In the genomic region with DNA sequence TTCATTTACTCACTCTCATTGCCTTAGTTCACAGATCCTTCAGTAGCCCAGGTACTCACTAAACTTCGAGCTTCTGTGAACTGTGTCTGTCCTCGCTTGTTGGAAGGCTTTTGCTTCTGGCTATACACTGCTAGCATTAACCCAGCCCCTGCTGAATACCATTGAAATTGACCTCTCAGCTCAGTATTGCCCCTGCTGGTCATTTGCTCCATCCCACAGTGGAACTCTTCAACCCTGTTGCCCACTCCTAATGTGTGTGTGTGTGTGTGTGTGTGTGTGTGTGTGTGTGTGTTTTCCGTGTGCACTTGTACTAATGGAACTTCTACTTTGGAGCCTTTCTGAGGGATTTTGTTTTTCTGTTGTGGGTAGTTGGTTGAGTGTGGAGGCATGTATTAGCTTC, we compare ENCODE assay signal across 22 mouse cellular contexts. TPM values are rescaled to one million over a fixed set of nuclear protein-coding genes. Genes with fewer than 3 reads are reported as not detected.
DNase-seq lines count a peak whose midpoint lies in the region; ATAC-seq and TF ChIP-seq lines count a peak whose summit lies in the region.
"Had no signal": no experiment of that assay in that cellular context is flagged by ENCODE, and none has a peak within 500 bp of the region (broad histone marks: within the 10 kb centered on the region; RNA-seq: fewer than 3 reads in every experiment).

No protein-coding gene starts in this region.

- peaks cover 9% of the 10 kb centered on the region for H3K4me1 ChIP-seq in forebrain, postnatal 0 days (ENCODE audit: insufficient read depth)
- H3K4me1 ChIP-seq in forebrain, embryonic 12.5 days, result peaks cover 14% of the 10 kb centered on the region

- CTCF ChIA-PET in Patski (lab: Charles Lee), result interaction anchor here (1.2 to 1.6 kb wide), 2 partner anchors 8 to 117 kb away, joined by 3 read pairs; partner anchors contain the start of gene Mus81

- no peak overlapping the region for H3K9ac ChIP-seq in forebrain, postnatal 0 days
- no peak overlapping the region for H3K9ac ChIP-seq in forebrain, embryonic 12.5 days
- H3K9ac ChIP-seq: embryonic facial prominence, embryonic 15.5 days; hindbrain, embryonic 13.5 days; intestine, embryonic 15.5 days; midbrain, embryonic 13.5 days; neural tube, embryonic 15.5 days had no signal

- no peak for ATAC-seq in forebrain, postnatal 0 days
- no peak for ATAC-seq in forebrain, embryonic 12.5 days (ENCODE audit: low FRiP score)
- no peak for ATAC-seq in Patski
- ATAC-seq: intestine, embryonic 15.5 days; midbrain, embryonic 13.5 days had no signal

- WGBS in forebrain, postnatal 0 days, result 86% methylated on average over 3 of the region's 3 CpGs
- WGBS in forebrain, embryonic 12.5 days, result 91% methylated on average over 3 of the region's 3 CpGs

- peak; percentile 43 for TF ChIP-seq CTCF in forebrain, postnatal 0 days (IDR thresholded peaks at IDR 0.05; ENCODE audit: low read depth)
- TF ChIP-seq CTCF in layer of hippocampus, adult 2 months (conservative IDR thresholded peaks at IDR 0.05), result peak; percentile 31
- peak; percentile 52 for TF ChIP-seq CTCF in Patski (IDR thresholded peaks at IDR 0.05)
- no peak for TF ChIP-seq CTCF in gastrocnemius, adult 2 months (IDR thresholded peaks at IDR 0.05)

- no peak overlapping the region for H3K27ac ChIP-seq in forebrain, postnatal 0 days (ENCODE audit: low read depth, low read length)
- no peak overlapping the region for H3K27ac ChIP-seq in forebrain, embryonic 12.5 days
- no peak overlapping the region for H3K27ac ChIP-seq in layer of hippocampus, adult 2 months
- H3K27ac ChIP-seq in gastrocnemius, adult 2 months, result no peak overlapping the region
- H3K27ac ChIP-seq: embryonic facial prominence, embryonic 15.5 days; hindbrain, embryonic 13.5 days; intestine, embryonic 15.5 days; limb, embryonic 10.5 days; midbrain, embryonic 13.5 days; neural tube, embryonic 15.5 days had no signal

- DNase-seq in forebrain, postnatal 0 days, result no peak
- DNase-seq in layer of hippocampus, adult 2 months (ENCODE audit: low spot score in 2 of 2), result no peak
- DNase-seq in layer of hippocampus, adult 18-20 months (ENCODE audit: low spot score in 2 of 2), result no peak
- peak; percentile 62 for DNase-seq in 3T3-L1 (ENCODE audit: low read depth, low spot score)
- DNase-seq in Patski (ENCODE audit: low read depth, low spot score), result no peak
- no peak for DNase-seq in gastrocnemius, adult 2 months
- no peak for DNase-seq in cerebellum, adult 11-12 months
- DNase-seq: adrenal gland, postnatal 25 days; cerebellum, adult 11 months; cerebellum, postnatal 14 days; lung, postnatal 14 days; right cerebral cortex, postnatal 25 days had no signal

- intact Hi-C loops in gastrocnemius, adult 2 months (cut with DNase I), result no loop called here

- POLR2A ChIA-PET in Patski (lab: Charles Lee), result interaction anchor here (0.7 kb wide), 1 partner anchor 93 kb away, joined by 5 read pairs; no protein-coding TSS in a partner anchor

- no peaks in the 10 kb centered on the region for H3K27me3 ChIP-seq in forebrain, postnatal 0 days (ENCODE audit: insufficient read depth, low read length)
- no peaks in the 10 kb centered on the region for H3K27me3 ChIP-seq in forebrain, embryonic 12.5 days
- H3K27me3 ChIP-seq in Patski, result no peaks in the 10 kb centered on the region
- H3K27me3 ChIP-seq: embryonic facial prominence, embryonic 15.5 days; hindbrain, embryonic 13.5 days; intestine, embryonic 15.5 days; midbrain, embryonic 13.5 days; neural tube, embryonic 15.5 days had no signal

- H3K36me3 ChIP-seq in forebrain, postnatal 0 days (ENCODE audit: insufficient read depth), result peaks cover 52% of the 10 kb centered on the region
- peaks cover 57% of the 10 kb centered on the region for H3K36me3 ChIP-seq in forebrain, embryonic 12.5 days (replicated peaks)

- in situ Hi-C loops in Patski (cut with MboI; ENCODE audit: low pct_unique_long_range_greater_than_20kb), result no loop called here

- no peak overlapping the region for H3K4me3 ChIP-seq in forebrain, postnatal 0 days (ENCODE audit: low read depth, low read length)
- no peak overlapping the region for H3K4me3 ChIP-seq in forebrain, embryonic 12.5 days (replicated peaks)
- H3K4me3 ChIP-seq in layer of hippocampus, adult 2 months, result no peak overlapping the region
- H3K4me3 ChIP-seq in gastrocnemius, adult 2 months, result no peak overlapping the region
- H3K4me3 ChIP-seq: embryonic facial prominence, embryonic 15.5 days; hindbrain, embryonic 13.5 days; intestine, embryonic 15.5 days; limb, embryonic 10.5 days; midbrain, embryonic 13.5 days; neural tube, embryonic 15.5 days had no signal

- H3K4me2 ChIP-seq in forebrain, postnatal 0 days (ENCODE audit: low read depth), result no peak overlapping the region
- H3K4me2 ChIP-seq in forebrain, embryonic 12.5 days, result no peak overlapping the region
- H3K4me2 ChIP-seq: embryonic facial prominence, embryonic 15.5 days; hindbrain, embryonic 13.5 days; intestine, embryonic 15.5 days; liver, embryonic 11.5 days; midbrain, embryonic 13.5 days; neural tube, embryonic 15.5 days had no signal

- no peaks in the 10 kb centered on the region for H3K9me3 ChIP-seq in forebrain, postnatal 0 days (ENCODE audit: low read length)
- H3K9me3 ChIP-seq in forebrain, embryonic 12.5 days, result no peaks in the 10 kb centered on the region
- H3K9me3 ChIP-seq: embryonic facial prominence, embryonic 15.5 days; hindbrain, embryonic 13.5 days; intestine, embryonic 15.5 days; limb, embryonic 10.5 days; midbrain, embryonic 13.5 days; neural tube, embryonic 15.5 days had no signal

RNA-seq across cellular contexts. Expression of gene Banf1, which starts 4.0 kb away (rescaled TPM):
- total RNA-seq in forebrain, postnatal 0 days (2014; rRNA removed), result 72.5 and 93.5 TPM in 2 replicates
- 379 and 481 TPM in 2 replicates for polyA plus RNA-seq in forebrain, postnatal 0 days (2015; fragmentation: Nextera tagmentation; extraction: Ambion mirVana)
- polyA plus RNA-seq in forebrain, embryonic 12.5 days (2016; fragmentation: Nextera tagmentation; extraction: Ambion mirVana), result 416 and 423 TPM in 2 replicates
- total RNA-seq in layer of hippocampus, adult 2 months (2021), result 10 to 100 TPM; 81.0 to 86.2 TPM
- 10 to 100 TPM; 80.7 to 87.6 TPM for total RNA-seq in layer of hippocampus, adult 18-20 months (2021)
- 211 TPM for polyA plus RNA-seq in Patski (2021)
- 100 to 1,000 TPM; 122 to 144 TPM for total RNA-seq in gastrocnemius, adult 2 months (2021)

RNA-seq across cellular contexts. Expression of gene Eif1ad, which starts 4.4 kb away (rescaled TPM):
- total RNA-seq in forebrain, postnatal 0 days (2014; rRNA removed), result 31.4 and 34.7 TPM in 2 replicates
- polyA plus RNA-seq in forebrain, postnatal 0 days (2015; fragmentation: Nextera tagmentation; extraction: Ambion mirVana), result 38.4 and 45.3 TPM in 2 replicates
- polyA plus RNA-seq in forebrain, embryonic 12.5 days (2016; fragmentation: Nextera tagmentation; extraction: Ambion mirVana), result 75.7 and 78.3 TPM in 2 replicates
- total RNA-seq in layer of hippocampus, adult 2 months (2021), result 10 to 100 TPM; 21.4 to 22.5 TPM
- 10 to 100 TPM; 20.2 to 22.0 TPM for total RNA-seq in layer of hippocampus, adult 18-20 months (2021)
- 36.7 TPM for polyA plus RNA-seq in Patski (2021)
- 10 to 100 TPM; 15.7 to 17.9 TPM for total RNA-seq in gastrocnemius, adult 2 months (2021)

RNA-seq across cellular contexts. Expression of gene Sart1, which starts 17.6 kb away (rescaled TPM):
- total RNA-seq in forebrain, postnatal 0 days (2014; rRNA removed), result 49.2 and 55.1 TPM in 2 replicates
- 38.8 and 53.5 TPM in 2 replicates for polyA plus RNA-seq in forebrain, postnatal 0 days (2015; fragmentation: Nextera tagmentation; extraction: Ambion mirVana)
- polyA plus RNA-seq in forebrain, embryonic 12.5 days (2016; fragmentation: Nextera tagmentation; extraction: Ambion mirVana), result 113 and 125 TPM in 2 replicates
- 100 to 1,000 TPM; 113 to 125 TPM for total RNA-seq in layer of hippocampus, adult 2 months (2021)
- 100 to 1,000 TPM in 1 of 2 experiments, 10 to 100 TPM in 1; 96.9 to 117 TPM for total RNA-seq in layer of hippocampus, adult 18-20 months (2021)
- polyA plus RNA-seq in Patski (2021), result 75.3 TPM
- total RNA-seq in gastrocnemius, adult 2 months (2021), result 10 to 100 TPM; 40.1 to 50.3 TPM

RNA-seq across cellular contexts. Expression of gene Cst6, which starts 21.6 kb away (rescaled TPM):
- total RNA-seq in forebrain, postnatal 0 days (2014; rRNA removed), result 0.76 and 2.4 TPM in 2 replicates
- 9.6 and 15.8 TPM in 2 replicates for polyA plus RNA-seq in forebrain, postnatal 0 days (2015; fragmentation: Nextera tagmentation; extraction: Ambion mirVana)
- polyA plus RNA-seq in forebrain, embryonic 12.5 days (2016; fragmentation: Nextera tagmentation; extraction: Ambion mirVana), result 0.66 and 0.67 TPM in 2 replicates
- total RNA-seq in layer of hippocampus, adult 2 months (2021), result 1 to 10 TPM; 4.6 to 5.9 TPM
- total RNA-seq in layer of hippocampus, adult 18-20 months (2021), result 10 to 100 TPM in 1 of 2 experiments, 1 to 10 TPM in 1; 8.6 to 10.4 TPM
- 1.1 TPM for polyA plus RNA-seq in Patski (2021)
- 10 to 100 TPM; 27.5 to 44.2 TPM for total RNA-seq in gastrocnemius, adult 2 months (2021)
- total RNA-seq: megakaryocyte, adult 5-6 weeks had no signal
- polyA plus RNA-seq: kidney, embryonic 16.5 days; liver, embryonic 11.5 days had no signal

RNA-seq across cellular contexts. Expression of gene Tsga10ip, which starts 31.4 kb away (rescaled TPM):
- total RNA-seq in forebrain, postnatal 0 days (2014; rRNA removed), result 0.43 TPM in 1 of 2 replicates, not detected in the other
- polyA plus RNA-seq in forebrain, postnatal 0 days (2015; fragmentation: Nextera tagmentation; extraction: Ambion mirVana), result 0.08 and 0.13 TPM in 2 replicates
- polyA plus RNA-seq in forebrain, embryonic 12.5 days (2016; fragmentation: Nextera tagmentation; extraction: Ambion mirVana), result not detected in 2 replicates
- total RNA-seq in layer of hippocampus, adult 2 months (2021), result under 1 TPM; 0.20 to 0.37 TPM
- under 1 TPM; 0.30 TPM for total RNA-seq in layer of hippocampus, adult 18-20 months (2021)
- 0.13 TPM for polyA plus RNA-seq in Patski (2021)
- total RNA-seq in gastrocnemius, adult 2 months (2021), result 1 to 10 TPM; 1.3 to 2.7 TPM
- total RNA-seq: adrenal gland, postnatal 25 days; megakaryocyte, adult 5-6 weeks had no signal
- polyA plus RNA-seq: limb, embryonic 10.5 days; neural tube, embryonic 15.5 days had no signal
